Mouse (Mus musculus): ENCODE data around the gene Ccdc113. TPM values are rescaled to one million over a fixed set of nuclear protein-coding genes. Genes with fewer than 3 reads are reported as not detected.

The Ccdc113 gene
- polyA plus RNA-seq, 1 experiment: not detected

DNA sequence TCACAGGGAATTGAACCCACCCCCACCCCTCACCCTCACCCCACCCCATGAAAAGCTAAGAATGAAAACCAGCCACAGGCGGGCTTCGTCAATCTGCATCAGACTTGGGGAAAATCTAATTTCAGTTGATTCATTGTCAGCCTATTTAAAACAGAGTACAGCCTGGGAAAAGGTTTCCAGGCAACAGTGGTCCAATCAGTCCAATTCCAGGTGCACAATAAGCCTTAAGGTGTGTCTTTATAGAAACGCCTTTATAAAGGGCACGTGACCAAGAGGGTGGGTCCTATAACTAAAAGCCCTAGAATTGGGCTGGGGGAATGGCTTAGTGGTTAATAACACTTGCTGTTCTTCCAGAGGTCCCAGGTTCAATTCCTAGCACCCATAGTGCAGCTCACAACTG lies 1.7 kb upstream of the Ccdc113 start:
- Histone ChIP-seq H3K4me3 (ENCODE audit: insufficient read depth, low read length) (no peak overlapping the region), H3K27ac (ENCODE audit: insufficient read depth, low read depth, low read length) (no peak overlapping the region), H3K4me1 (ENCODE audit: control insufficient read depth, insufficient read depth, low read length) (no peaks in the 10 kb centered on the region)
- TF ChIP-seq POLR2A (IDR thresholded peaks at IDR 0.05; ENCODE audit: borderline replicate concordance, low read depth, low read length) (no peak), CTCF (IDR thresholded peaks at IDR 0.05; ENCODE audit: low read depth, low read length) (no peak)

DNA sequence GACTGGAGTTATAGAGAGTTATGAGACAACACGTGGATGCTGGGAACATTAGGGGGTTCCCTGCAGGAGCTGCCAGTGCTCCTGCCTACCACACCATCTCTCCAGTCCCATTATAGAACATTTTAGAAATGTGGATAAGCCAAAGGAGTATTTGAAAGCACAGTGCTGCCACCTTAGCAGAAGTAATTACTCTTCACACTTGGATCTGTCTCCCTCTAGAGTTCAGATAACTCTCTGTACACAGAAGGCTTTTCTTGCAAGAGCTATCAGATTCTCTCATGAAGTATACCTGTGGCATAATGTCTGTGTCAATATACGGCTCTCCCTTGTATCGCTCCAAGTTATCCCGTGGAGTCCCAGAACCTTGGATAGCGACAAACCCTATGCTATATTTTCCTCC lies 5.6 kb downstream of the Ccdc113 start:
- H3K27ac ChIP-seq (ENCODE audit: insufficient read depth, low read depth, low read length): no peak overlapping the region
- no peak overlapping the region for H3K4me3 ChIP-seq (ENCODE audit: insufficient read depth, low read length)
- H3K4me1 ChIP-seq (ENCODE audit: control insufficient read depth, insufficient read depth, low read length): no peaks in the 10 kb centered on the region
- TF ChIP-seq POLR2A (IDR thresholded peaks at IDR 0.05; ENCODE audit: borderline replicate concordance, low read depth, low read length): no peak

DNA sequence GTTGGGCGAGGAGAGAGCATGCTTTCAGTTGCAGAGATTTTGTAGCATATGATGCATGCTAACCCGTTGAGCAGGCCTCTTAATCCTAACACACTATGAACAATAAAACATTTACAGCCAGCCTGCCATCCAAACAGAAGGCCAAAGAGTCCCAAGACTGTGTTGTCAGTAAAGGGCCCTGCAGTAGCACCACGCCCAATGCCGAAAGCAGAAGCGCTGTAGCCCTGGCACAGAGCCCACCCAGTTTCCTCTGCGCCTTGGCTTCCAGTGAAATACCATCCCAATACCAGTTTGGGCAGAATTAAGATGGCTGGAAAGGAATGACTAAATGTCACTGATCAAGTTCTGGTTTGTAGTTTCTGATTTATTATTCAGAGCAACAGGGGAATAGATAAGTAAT lies 8.3 kb downstream of the Ccdc113 start:
- Histone ChIP-seq H3K4me1 (ENCODE audit: control insufficient read depth, insufficient read depth, low read length) (no peaks in the 10 kb centered on the region), H3K27ac (ENCODE audit: insufficient read depth, low read depth, low read length) (no peak overlapping the region), H3K4me3 (ENCODE audit: insufficient read depth, low read length) (no peak overlapping the region)
- TF ChIP-seq POLR2A (IDR thresholded peaks at IDR 0.05; ENCODE audit: borderline replicate concordance, low read depth, low read length) (no peak), CTCF (IDR thresholded peaks at IDR 0.05; ENCODE audit: low read depth, low read length) (no peak)

DNA sequence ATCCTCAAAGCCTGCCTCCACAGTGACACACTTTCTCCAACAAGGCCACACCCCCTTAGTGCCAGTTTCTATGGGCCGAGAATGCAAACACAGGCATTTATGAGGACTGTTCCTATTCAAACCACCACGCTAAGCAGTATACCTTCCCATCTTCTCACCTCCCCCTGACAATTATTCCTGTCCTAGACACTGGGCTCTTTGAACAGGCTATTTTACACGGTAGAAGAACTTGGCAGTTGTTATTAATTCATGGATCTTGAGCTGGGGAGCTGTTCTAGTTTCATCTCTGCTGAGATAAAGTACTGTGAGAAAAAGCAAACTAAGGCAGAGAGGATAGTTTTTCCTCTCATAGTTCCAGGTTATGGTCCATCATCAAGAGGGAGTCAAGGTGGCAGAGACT lies 9.2 kb downstream of the Ccdc113 start:
- no peaks in the 10 kb centered on the region for H3K4me1 ChIP-seq (ENCODE audit: control insufficient read depth, insufficient read depth, low read length)
- TF ChIP-seq POLR2A (IDR thresholded peaks at IDR 0.05; ENCODE audit: borderline replicate concordance, low read depth, low read length): no peak
- no peak for TF ChIP-seq CTCF (IDR thresholded peaks at IDR 0.05; ENCODE audit: low read depth, low read length)
- H3K27ac ChIP-seq (ENCODE audit: insufficient read depth, low read depth, low read length): no peak overlapping the region
- no peak overlapping the region for H3K4me3 ChIP-seq (ENCODE audit: insufficient read depth, low read length)

DNA sequence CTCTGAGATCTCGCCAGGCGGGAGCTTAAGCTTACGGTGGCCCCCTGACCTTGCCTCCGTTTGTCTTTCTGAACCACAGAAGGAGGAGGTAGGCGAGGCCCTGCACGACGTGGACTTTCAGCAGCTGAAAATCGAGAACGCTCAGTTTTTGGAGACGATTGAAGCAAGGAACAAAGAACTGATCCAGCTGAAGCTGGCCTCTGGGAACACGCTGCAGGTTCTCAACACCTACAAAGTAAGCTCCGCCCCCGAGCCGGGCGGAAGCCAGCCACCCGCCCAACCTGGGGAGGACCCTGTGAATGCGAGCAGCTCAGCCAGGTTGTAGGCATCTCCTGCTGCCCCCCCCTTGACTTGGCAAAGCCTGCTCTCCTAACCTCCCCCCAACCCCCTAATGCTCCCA lies 11.9 kb downstream of the Ccdc113 start:
- no peak for TF ChIP-seq POLR2A (IDR thresholded peaks at IDR 0.05; ENCODE audit: borderline replicate concordance, low read depth, low read length)
- no peak for TF ChIP-seq CTCF (IDR thresholded peaks at IDR 0.05; ENCODE audit: low read depth, low read length)
- H3K4me1 ChIP-seq (ENCODE audit: control insufficient read depth, insufficient read depth, low read length): no peaks in the 10 kb centered on the region
- no peak overlapping the region for H3K4me3 ChIP-seq (ENCODE audit: insufficient read depth, low read length)
- no peak overlapping the region for H3K27ac ChIP-seq (ENCODE audit: insufficient read depth, low read depth, low read length)

DNA sequence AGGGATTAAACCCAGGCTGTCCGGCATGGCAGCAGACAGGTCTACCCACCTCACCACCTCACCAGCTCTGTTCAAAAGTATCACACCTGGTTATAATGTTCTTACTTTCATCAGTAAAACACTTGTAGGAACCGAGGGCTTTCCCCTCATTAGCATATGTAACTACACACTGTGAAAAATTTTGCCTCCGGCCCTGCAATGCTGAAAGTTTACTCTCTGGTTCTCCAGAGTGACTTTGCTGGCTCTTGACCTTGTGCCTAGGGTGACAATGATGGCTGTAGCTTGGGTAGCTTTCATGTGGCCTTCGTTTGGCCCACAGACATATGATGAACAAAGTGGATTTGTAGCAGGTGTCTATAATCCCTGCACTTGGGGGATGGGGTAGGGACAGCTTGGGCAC lies 13.1 kb downstream of the Ccdc113 start:
- H3K27ac ChIP-seq (ENCODE audit: insufficient read depth, low read depth, low read length): no peak overlapping the region
- TF ChIP-seq POLR2A (IDR thresholded peaks at IDR 0.05; ENCODE audit: borderline replicate concordance, low read depth, low read length) (no peak), CTCF (IDR thresholded peaks at IDR 0.05; ENCODE audit: low read depth, low read length) (no peak)
- H3K4me3 ChIP-seq (ENCODE audit: insufficient read depth, low read length): no peak overlapping the region
- H3K4me1 ChIP-seq (ENCODE audit: control insufficient read depth, insufficient read depth, low read length): no peaks in the 10 kb centered on the region

DNA sequence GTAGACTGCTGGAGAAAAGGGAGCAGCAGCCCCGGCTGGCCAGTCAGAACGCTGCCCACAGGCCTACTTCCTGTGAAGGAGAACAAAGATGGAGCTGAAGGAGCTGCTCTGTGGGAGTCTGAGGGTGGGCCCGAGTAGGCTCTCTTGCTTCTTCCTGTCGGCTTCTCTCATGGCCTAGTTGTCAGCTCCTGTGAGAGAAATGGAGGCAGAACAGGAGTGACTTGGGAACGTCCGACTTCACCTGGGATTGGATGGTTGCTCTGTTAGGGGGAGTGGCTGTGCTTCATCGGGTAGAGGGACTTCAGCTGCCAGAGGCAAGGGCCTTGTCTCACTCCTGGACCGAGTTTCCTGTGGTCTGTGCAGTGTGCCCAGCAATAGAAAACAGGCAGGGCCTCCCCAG lies 14.0 kb downstream of the Ccdc113 start:
- no peak overlapping the region for H3K4me3 ChIP-seq (ENCODE audit: insufficient read depth, low read length)
- no peak overlapping the region for H3K27ac ChIP-seq (ENCODE audit: insufficient read depth, low read depth, low read length)
- TF ChIP-seq POLR2A (IDR thresholded peaks at IDR 0.05; ENCODE audit: borderline replicate concordance, low read depth, low read length) (no peak), CTCF (IDR thresholded peaks at IDR 0.05; ENCODE audit: low read depth, low read length) (no peak)
- H3K4me1 ChIP-seq (ENCODE audit: control insufficient read depth, insufficient read depth, low read length): no peaks in the 10 kb centered on the region

DNA sequence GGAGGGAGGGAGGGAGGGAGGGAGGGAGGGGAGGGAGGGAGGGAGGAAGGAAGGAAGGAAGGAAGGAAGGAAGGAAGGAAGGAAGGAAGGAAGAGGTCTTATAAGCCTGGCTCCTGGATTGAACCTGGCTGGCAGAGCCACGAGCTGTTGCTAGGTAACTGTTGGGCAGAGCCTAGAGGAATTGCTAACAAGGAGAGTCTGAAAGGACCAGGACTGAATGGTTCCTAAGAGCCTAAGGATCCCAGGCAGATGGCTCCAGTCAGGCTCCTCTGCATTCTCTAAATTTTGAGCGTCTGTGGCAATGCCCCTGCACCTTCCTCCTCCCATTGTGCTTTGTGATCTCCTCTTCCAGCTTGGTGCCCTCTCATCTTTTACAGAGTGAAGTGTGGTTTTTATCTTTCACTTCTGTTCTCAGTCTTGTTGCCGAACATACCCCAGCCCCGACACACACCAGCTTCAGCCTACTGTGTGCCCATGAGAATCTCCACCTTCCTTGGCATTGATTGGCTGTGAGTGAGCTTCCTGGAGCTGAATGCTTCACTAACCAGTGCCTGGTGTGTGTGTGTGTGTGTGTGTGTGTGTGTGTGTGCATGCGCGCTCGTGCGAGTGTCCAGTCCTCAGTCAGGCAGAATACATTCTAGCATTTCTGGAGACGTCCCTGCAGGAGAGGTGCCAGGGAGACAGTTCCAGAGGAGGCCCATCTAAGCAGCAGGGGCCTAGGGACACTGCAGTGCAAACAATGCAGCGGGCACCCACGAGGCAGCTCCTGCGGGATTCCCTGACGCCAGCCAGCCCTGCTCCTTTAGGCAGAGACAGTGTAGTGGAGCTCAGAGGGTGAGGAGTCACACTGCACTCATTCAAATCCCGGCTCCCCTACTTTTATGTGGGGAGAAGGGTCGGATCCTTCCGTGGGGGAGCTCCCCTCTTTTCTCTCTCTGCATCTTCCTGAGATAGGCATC lies 16.3 kb downstream of the Ccdc113 start:
- no peak for TF ChIP-seq POLR2A (IDR thresholded peaks at IDR 0.05; ENCODE audit: borderline replicate concordance, low read depth, low read length)
- TF ChIP-seq CTCF (IDR thresholded peaks at IDR 0.05; ENCODE audit: low read depth, low read length): no peak

DNA sequence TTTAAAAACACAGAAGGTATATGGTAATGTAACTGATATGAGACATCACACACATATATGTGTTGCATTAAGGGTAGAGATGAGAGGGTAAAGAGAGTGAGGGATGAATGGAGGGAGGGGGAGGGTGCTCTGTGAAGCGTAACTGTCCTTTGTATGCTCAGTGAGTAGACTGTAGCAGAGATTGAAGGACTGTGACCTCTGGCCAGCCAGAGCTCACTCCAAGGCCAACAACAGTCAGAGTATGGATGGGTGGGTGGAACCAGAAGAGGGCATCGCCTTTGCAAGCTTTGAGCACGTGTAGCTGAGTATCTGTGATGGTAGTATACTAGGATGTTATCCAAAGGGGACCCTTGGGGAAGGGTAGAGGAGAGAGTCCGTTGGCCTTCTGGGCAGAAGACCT lies 17.7 kb downstream of the Ccdc113 start:
- no peak for TF ChIP-seq CTCF (IDR thresholded peaks at IDR 0.05; ENCODE audit: low read depth, low read length)
- no peak for TF ChIP-seq POLR2A (IDR thresholded peaks at IDR 0.05; ENCODE audit: borderline replicate concordance, low read depth, low read length)
- no peak overlapping the region for H3K4me3 ChIP-seq (ENCODE audit: insufficient read depth, low read length)
- H3K27ac ChIP-seq (ENCODE audit: insufficient read depth, low read depth, low read length): no peak overlapping the region

More for the DNA sequence above, 16.3 kb downstream of the Ccdc113 start:
- no peak overlapping the region for H3K4me3 ChIP-seq (ENCODE audit: insufficient read depth, low read length)
- H3K4me1 ChIP-seq (ENCODE audit: control insufficient read depth, insufficient read depth, low read length): no peaks in the 10 kb centered on the region
- H3K27ac ChIP-seq (ENCODE audit: insufficient read depth, low read depth, low read length): no peak overlapping the region

DNA sequence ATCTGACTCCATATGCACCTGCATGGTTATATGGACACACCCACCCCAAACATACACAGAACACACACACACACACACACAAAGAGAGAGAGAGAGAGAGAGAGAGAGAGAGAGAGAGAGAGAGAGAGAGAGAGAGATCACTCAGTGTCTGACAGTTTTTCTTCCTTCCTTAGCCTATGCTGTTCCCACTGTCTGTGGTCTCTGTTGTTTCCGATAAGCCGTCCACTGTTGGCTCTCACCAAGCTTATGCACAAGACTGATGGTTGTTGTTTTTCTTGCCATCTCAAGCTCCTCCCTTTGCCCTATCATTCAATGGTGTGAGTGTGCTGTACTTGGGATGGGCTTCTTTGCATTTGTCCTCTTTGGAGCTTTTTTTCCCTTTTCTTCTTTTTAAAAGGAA lies 22.1 kb downstream of the Ccdc113 start:
- H3K4me3 ChIP-seq (ENCODE audit: insufficient read depth, low read length): no peak overlapping the region
- no peaks in the 10 kb centered on the region for H3K4me1 ChIP-seq (ENCODE audit: control insufficient read depth, insufficient read depth, low read length)
- TF ChIP-seq CTCF (IDR thresholded peaks at IDR 0.05; ENCODE audit: low read depth, low read length) (no peak), POLR2A (IDR thresholded peaks at IDR 0.05; ENCODE audit: borderline replicate concordance, low read depth, low read length) (no peak)
- H3K27ac ChIP-seq (ENCODE audit: insufficient read depth, low read depth, low read length): no peak overlapping the region

More for the DNA sequence above, 17.7 kb downstream of the Ccdc113 start:
- no peaks in the 10 kb centered on the region for H3K4me1 ChIP-seq (ENCODE audit: control insufficient read depth, insufficient read depth, low read length)
